Mouse (Mus musculus): ENCODE measurements around the gene Rpl34.

DNA sequence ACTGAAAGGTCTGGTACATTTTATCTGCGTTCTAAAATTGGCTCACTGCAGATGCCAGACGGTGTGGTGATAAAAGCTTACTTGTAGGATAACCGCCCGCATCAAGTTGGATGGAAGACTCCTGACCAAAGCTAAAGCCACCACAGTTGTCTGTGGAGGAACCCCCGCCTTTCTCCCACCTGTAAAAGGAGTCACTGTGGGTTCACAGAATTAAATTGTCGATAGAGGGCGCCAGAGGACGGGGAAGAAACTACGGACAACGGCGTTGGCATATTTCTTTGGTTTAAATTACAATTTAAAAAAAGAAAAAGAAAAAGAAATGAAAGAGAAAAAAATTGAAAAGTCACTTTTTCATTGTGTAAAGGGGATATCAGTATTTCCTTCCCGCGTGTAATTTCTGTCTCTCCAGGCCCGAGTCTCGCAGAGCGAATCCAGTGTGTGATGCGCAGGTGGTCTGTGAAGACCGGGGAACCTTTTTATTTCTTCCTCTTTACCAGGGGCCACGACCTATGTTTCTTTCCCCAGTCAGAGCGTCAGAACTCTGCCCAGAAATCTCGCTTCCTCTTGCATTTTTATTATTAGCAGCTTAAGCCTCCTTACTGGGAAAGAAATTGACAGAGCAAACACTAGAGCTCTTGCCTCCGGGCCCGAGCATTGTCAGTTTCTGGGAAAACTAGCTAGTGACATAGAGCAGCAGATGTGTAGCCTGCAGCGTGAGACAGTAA is 30.7 kb upstream of the Rpl34 start:
- TF ChIP-seq POLR2A (IDR thresholded peaks at IDR 0.05; ENCODE audit: low read depth, low read length) (no peak), CTCF (IDR thresholded peaks at IDR 0.05; ENCODE audit: extremely low read depth, insufficient read length, insufficient replicate concordance, low read depth, low read length) (peak; percentile 65; the same call in 1 of the 2 replicates)
